Comparison of ENCODE assay signal across 9 mouse cellular contexts in genomic region chr17:64130356-64130755, GRCm38 (mm10).
DNase-seq lines count a peak whose midpoint lies in the region; ATAC-seq and TF ChIP-seq lines count a peak whose summit lies in the region.
"Had no signal": no experiment of that assay in that cellular context is flagged by ENCODE, and none has a peak within 500 bp of the region (broad histone marks: within the 10 kb centered on the region; RNA-seq: fewer than 3 reads in every experiment).

No protein-coding gene starts in this region.

- no peak for TF ChIP-seq POLR2A in liver, adult 2 months (IDR thresholded peaks at IDR 0.05; ENCODE audit: extremely low read depth, insufficient read depth, low read length)

- no peak overlapping the region for H3K4me2 ChIP-seq in liver, embryonic 11.5 days
- H3K4me2 ChIP-seq: heart, embryonic 13.5 days had no signal

- TF ChIP-seq CTCF in liver, adult 2 months (IDR thresholded peaks at IDR 0.05; ENCODE audit: low read depth, low read length), result no peak

- no peak overlapping the region for H3K9ac ChIP-seq in liver, adult 2 months (ENCODE audit: low read depth, low read length)
- H3K9ac ChIP-seq in liver, embryonic 11.5 days (ENCODE audit: low read depth, low read length), result no peak overlapping the region
- H3K9ac ChIP-seq: heart, embryonic 13.5 days had no signal

- peak; percentile 66 for DNase-seq in liver, adult 2 months (ENCODE audit: extremely low read depth, low read depth, low spot score)
- DNase-seq in liver, embryonic 11.5 days (ENCODE audit: low spot score), result no peak
- DNase-seq in cerebellum, adult 11 months, result peak; percentile 54
- DNase-seq in left cerebral cortex, adult 9 months (ENCODE audit: low spot score in 2 of 2), result peak; percentile 30 to 76
- no peak for DNase-seq in retina, postnatal 1 day
- no peak for DNase-seq in kidney, postnatal 36 days

- 33% methylated on average over 3 of the region's 3 CpGs for WGBS in liver, adult 2 months
- WGBS in liver, embryonic 11.5 days, result 70% methylated on average over 3 of the region's 3 CpGs

- no peaks in the 10 kb centered on the region for H3K27me3 ChIP-seq in liver, adult 2 months (ENCODE audit: control insufficient read depth, insufficient read depth, low read length)
- no peaks in the 10 kb centered on the region for H3K27me3 ChIP-seq in liver, embryonic 11.5 days (replicated peaks; ENCODE audit: control insufficient read depth, insufficient read depth, low read length)
- H3K27me3 ChIP-seq: heart, embryonic 13.5 days had no signal

- H3K4me1 ChIP-seq in liver, adult 2 months (ENCODE audit: control insufficient read depth, insufficient read depth, low read length), result peaks cover 4% of the 10 kb centered on the region; the same call in 1 of the 2 replicates
- no peaks in the 10 kb centered on the region for H3K4me1 ChIP-seq in liver, embryonic 11.5 days (replicated peaks; ENCODE audit: control insufficient read depth, insufficient read depth, low read length)

- no peak overlapping the region for H3K4me3 ChIP-seq in liver, adult 2 months (ENCODE audit: insufficient read depth, low read depth, low read length)
- no peak overlapping the region for H3K4me3 ChIP-seq in liver, embryonic 11.5 days (ENCODE audit: low read depth, low read length)
- H3K4me3 ChIP-seq: heart, embryonic 13.5 days had no signal

- no peaks in the 10 kb centered on the region for H3K79me2 ChIP-seq in liver, adult 2 months (ENCODE audit: control insufficient read depth, insufficient read depth, low read length)

- H3K9me3 ChIP-seq in liver, embryonic 11.5 days (ENCODE audit: control insufficient read depth, low read length), result no peaks in the 10 kb centered on the region
- H3K9me3 ChIP-seq: heart, embryonic 13.5 days had no signal

- no peak for ATAC-seq in liver, embryonic 11.5 days (replicated peaks; ENCODE audit: low FRiP score)
- peak; percentile 75 for ATAC-seq in granulocyte monocyte progenitor cell, adult 5-6 weeks (replicated peaks; ENCODE audit: poor library complexity, severe bottlenecking)
- no peak for ATAC-seq in inflammation-experienced regulatory T-cells, adult 6 months

- H3K36me3 ChIP-seq in liver, adult 2 months (ENCODE audit: control insufficient read depth, insufficient read depth, low read length), result no peaks in the 10 kb centered on the region
- H3K36me3 ChIP-seq in liver, embryonic 11.5 days (ENCODE audit: control insufficient read depth, insufficient read depth, low read length), result no peaks in the 10 kb centered on the region
- H3K36me3 ChIP-seq: heart, embryonic 13.5 days had no signal

- H3K27ac ChIP-seq in liver, adult 2 months (replicated peaks; ENCODE audit: insufficient read depth, low read depth, low read length), result no peak overlapping the region
- H3K27ac ChIP-seq in liver, embryonic 11.5 days (ENCODE audit: low read depth, low read length), result no peak overlapping the region
- H3K27ac ChIP-seq: heart, embryonic 13.5 days had no signal

Comparison
In these comparisons a context has a peak if more than half of its experiments do, and no peak if none do; other contexts are left out.
1. DNase-seq: peak in liver, adult 2 months (single experiment), cerebellum, adult 11 months (single experiment) and left cerebral cortex, adult 9 months (2 of 2); none in liver, embryonic 11.5 days (single experiment), retina, postnatal 1 day (single experiment) and kidney, postnatal 36 days (0 of 2).